In genomic region chr11:68504913-68505312, GRCm38 (mm10) we compare ENCODE assay signal across 25 mouse cellular contexts. TPM values are rescaled to one million over a fixed set of nuclear protein-coding genes. Genes with fewer than 3 reads are reported as not detected.
A peak's percentile ranks its signal among the peaks of the same experiment; 100 is the strongest.
DNase-seq lines count a peak whose midpoint lies in the region; ATAC-seq and TF ChIP-seq lines count a peak whose summit lies in the region.
"Had no signal": no experiment of that assay in that cellular context is flagged by ENCODE, and none has a peak within 500 bp of the region (broad histone marks: within the 10 kb centered on the region; RNA-seq: fewer than 3 reads in every experiment).

No protein-coding gene starts in this region.

- peak overlapping the region; percentile 18 for H3K4me3 ChIP-seq in heart, adult 2 months
- peak overlapping the region; percentile 16; the same call in 1 of the 2 replicates for H3K4me3 ChIP-seq in kidney, adult 2 months (ENCODE audit: insufficient read depth, low read depth, low read length)
- no peak overlapping the region; the same call in 1 of the 2 replicates for H3K4me3 ChIP-seq in lung, embryonic 15.5 days
- H3K4me3 ChIP-seq: forebrain, embryonic 13.5 days; hindbrain, embryonic 13.5 days; liver, embryonic 13.5 days had no signal

- H3K27ac ChIP-seq in heart, adult 2 months, result no peak overlapping the region
- no peak overlapping the region for H3K27ac ChIP-seq in kidney, adult 2 months (ENCODE audit: insufficient read depth, low read depth, low read length)
- H3K27ac ChIP-seq in lung, embryonic 15.5 days, result no peak overlapping the region
- H3K27ac ChIP-seq: forebrain, embryonic 13.5 days; hindbrain, embryonic 13.5 days; liver, embryonic 13.5 days had no signal

- H3K4me1 ChIP-seq in heart, adult 2 months (ENCODE audit: control insufficient read depth, insufficient read depth, low read length), result peaks cover 13% of the 10 kb centered on the region
- no peaks in the 10 kb centered on the region for H3K4me1 ChIP-seq in kidney, adult 2 months (ENCODE audit: control insufficient read depth, insufficient read depth, low read length)
- 0 out of 2 replicates have a peak, but pooled peaks cover 7% of the 10 kb centered on the region for H3K4me1 ChIP-seq in lung, embryonic 15.5 days
- H3K4me1 ChIP-seq: forebrain, embryonic 13.5 days had no signal

- no peak for DNase-seq in heart, adult 2 months
- DNase-seq in heart, adult 9 months (ENCODE audit: low spot score in 2 of 2), result no peak
- no peak for DNase-seq in kidney, adult 2 months
- DNase-seq in kidney, postnatal 14 days, result no peak
- no peak for DNase-seq in lung, adult 18-20 months
- no peak for DNase-seq in thymus, postnatal 36 days
- DNase-seq: adrenal gland, postnatal 25 days; cerebellum, adult 2 months; cerebellum, postnatal 14 days; gastrocnemius, postnatal 25 days; heart, adult 18-20 months; heart, postnatal 36 days; kidney, adult 9 months; layer of hippocampus, postnatal 36 days; left cerebral cortex, postnatal 4 days; liver, embryonic 13.5 days; midbrain, embryonic 14.5 days; thymus, adult 2 months had no signal

- intact Hi-C loops in heart, adult 2 months (cut with DNase I), result no loop called here

- no peak for TF ChIP-seq EP300 in heart, adult 2 months (IDR thresholded peaks at IDR 0.05; ENCODE audit: insufficient read depth, low read depth, low read length)

- H3K79me2 ChIP-seq in heart, adult 2 months (replicated peaks; ENCODE audit: control insufficient read depth, insufficient read depth, low read length), result no peaks in the 10 kb centered on the region

- no peaks in the 10 kb centered on the region for H3K9me3 ChIP-seq in lung, embryonic 15.5 days
- H3K9me3 ChIP-seq: forebrain, embryonic 13.5 days; hindbrain, embryonic 13.5 days; liver, embryonic 13.5 days had no signal

- H3K36me3 ChIP-seq in heart, adult 2 months (ENCODE audit: control insufficient read depth, insufficient read depth, low read length), result no peaks in the 10 kb centered on the region
- no peaks in the 10 kb centered on the region for H3K36me3 ChIP-seq in kidney, adult 2 months (ENCODE audit: control insufficient read depth, insufficient read depth, low read length)
- no peaks in the 10 kb centered on the region for H3K36me3 ChIP-seq in lung, embryonic 15.5 days
- H3K36me3 ChIP-seq: hindbrain, embryonic 13.5 days; liver, embryonic 13.5 days had no signal

- H3K9ac ChIP-seq in heart, adult 2 months (ENCODE audit: low read depth, low read length), result no peak overlapping the region
- H3K9ac ChIP-seq in lung, embryonic 15.5 days, result no peak overlapping the region
- H3K9ac ChIP-seq: forebrain, embryonic 13.5 days; hindbrain, embryonic 13.5 days; liver, embryonic 13.5 days had no signal

- TF ChIP-seq POLR2A in heart, adult 2 months (IDR thresholded peaks at IDR 0.05; ENCODE audit: insufficient read depth, low read depth, low read length), result no peak
- TF ChIP-seq POLR2A in kidney, adult 2 months (IDR thresholded peaks at IDR 0.05; ENCODE audit: low read depth, low read length), result no peak

- H3K27me3 ChIP-seq in heart, adult 2 months (ENCODE audit: control insufficient read depth, insufficient read depth, low read length), result no peaks in the 10 kb centered on the region
- H3K27me3 ChIP-seq in kidney, adult 2 months (replicated peaks; ENCODE audit: control insufficient read depth, insufficient read depth, low read length), result no peaks in the 10 kb centered on the region
- no peaks in the 10 kb centered on the region for H3K27me3 ChIP-seq in lung, embryonic 15.5 days
- H3K27me3 ChIP-seq: forebrain, embryonic 13.5 days; hindbrain, embryonic 13.5 days had no signal

- 54% methylated on average over 11 of the region's 11 CpGs for WGBS in heart, adult 2 months
- WGBS in kidney, adult 2 months, result 83% methylated on average over 11 of the region's 11 CpGs
- 64% methylated on average over 11 of the region's 11 CpGs for WGBS in lung, embryonic 15.5 days

- no peak for TF ChIP-seq CTCF in heart, adult 2 months (IDR thresholded peaks at IDR 0.05)
- no peak for TF ChIP-seq CTCF in kidney, adult 2 months (conservative IDR thresholded peaks at IDR 0.05; ENCODE audit: insufficient read depth, insufficient read length, low read depth, low read length)

- ATAC-seq in lung, embryonic 15.5 days (ENCODE audit: borderline replicate concordance, extremely low read depth, low FRiP score, low TSS enrichment), result no peak
- ATAC-seq: CD4-positive, CD25-positive, alpha-beta regulatory T cell, adult 4 months; forebrain, embryonic 13.5 days; intestine, embryonic 16.5 days had no signal

- H3K4me2 ChIP-seq in lung, embryonic 15.5 days, result peak overlapping the region; percentile 42; the same call in 1 of the 2 replicates
- H3K4me2 ChIP-seq: forebrain, embryonic 13.5 days; hindbrain, embryonic 13.5 days; liver, embryonic 13.5 days had no signal

RNA-seq across cellular contexts. Expression of gene Pik3r6, which starts 2.1 kb away (rescaled TPM):
- total RNA-seq in heart, adult 2 months (2021), result 1 to 10 TPM; 3.6 to 6.1 TPM
- 9.0 and 11.4 TPM in 2 replicates for polyA plus RNA-seq in heart, adult 2 months (2012; rRNA removed)
- polyA plus RNA-seq in kidney, adult 2 months (2012; rRNA removed), result 3.8 and 4.3 TPM in 2 replicates
- 6.3 and 7.3 TPM in 2 replicates for polyA plus RNA-seq in lung, embryonic 15.5 days (2015; fragmentation: Nextera tagmentation; extraction: Ambion mirVana)
- polyA plus RNA-seq: CD4-positive, CD25-positive, alpha-beta regulatory T cell, adult 4 months had no signal

RNA-seq across cellular contexts. Expression of gene Mfsd6l, which starts 51.1 kb away (rescaled TPM):
- not detected for total RNA-seq in heart, adult 2 months (2021)
- polyA plus RNA-seq in heart, adult 2 months (2012; rRNA removed), result 0.56 and 0.61 TPM in 2 replicates
- polyA plus RNA-seq in kidney, adult 2 months (2012; rRNA removed), result 2.2 and 2.3 TPM in 2 replicates
- polyA plus RNA-seq in lung, embryonic 15.5 days (2015; fragmentation: Nextera tagmentation; extraction: Ambion mirVana), result 2.4 and 3.1 TPM in 2 replicates
- total RNA-seq: adrenal gland, adult 18-20 months; gastrocnemius, postnatal 25 days; heart, postnatal 36 days; layer of hippocampus, postnatal 36 days had no signal
- polyA plus RNA-seq: CD4-positive, CD25-positive, alpha-beta regulatory T cell, adult 4 months; forebrain, embryonic 13.5 days; hindbrain, embryonic 13.5 days; liver, embryonic 13.5 days; midbrain, embryonic 14.5 days; neural tube, embryonic 14.5 days had no signal
